Mouse (Mus musculus) CD4-positive, CD25-positive, alpha-beta regulatory T cell, adult 9 weeks (primary cell): ENCODE data around the gene Zfp879. TPM values are rescaled to one million over a fixed set of nuclear protein-coding genes. Genes with fewer than 3 reads are reported as not detected.

ENCODE experiments used
- polyA plus RNA-seq: library from polyadenylated mRNA; unstranded; fragments of 100-300 nt; shearing (Covaris generic); gene quantifications from one replicate; pipeline ENCODE4 v1.2.1, GENCODE M21; 2017

Zfp879 gene
- polyA plus RNA-seq = not detected

GRCm38 (mm10) chr11:50841023-50841735 lies at the start of gene Zfp879:
TSS of gene Zfp879 (minus strand) at chr11:50841552.

DNA sequence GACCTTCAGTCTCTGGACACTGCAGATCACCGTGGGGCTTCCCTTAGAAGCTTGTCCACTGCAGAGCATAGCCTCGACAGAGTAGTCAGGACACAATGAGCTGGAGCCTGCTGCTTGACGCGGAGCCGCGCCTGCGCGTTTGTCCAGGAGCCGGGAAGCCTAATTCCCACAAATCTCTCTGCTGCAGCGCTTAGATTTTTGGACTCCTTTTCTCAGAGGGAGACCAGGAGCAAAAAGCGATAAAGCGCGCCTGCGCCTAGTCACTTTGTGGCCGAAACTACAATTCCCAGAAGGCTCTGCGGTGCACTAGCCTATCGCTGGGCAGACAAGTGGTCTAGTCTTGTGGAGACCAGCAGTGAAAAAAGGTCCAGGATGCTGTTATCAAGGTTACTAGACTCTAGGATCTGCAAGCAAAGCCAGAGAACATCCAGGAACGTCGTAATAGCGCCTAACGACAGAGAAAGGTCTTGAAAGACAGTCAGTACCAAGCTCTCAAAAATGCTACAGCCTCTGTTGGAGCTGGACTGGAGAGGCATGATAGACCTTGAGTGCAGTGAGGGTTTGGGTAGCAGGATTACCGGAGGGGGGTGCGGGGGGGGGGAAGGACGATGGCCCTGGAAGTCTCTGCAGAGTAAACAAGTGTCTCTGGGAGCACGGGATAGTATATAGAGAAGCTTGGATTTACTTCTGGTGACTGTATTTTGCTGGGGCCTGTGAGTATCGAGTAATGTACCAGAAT lies 46.2 kb upstream of the Zfp879 start, which contains the start of gene Zfp454:
TSS of gene Zfp454 (minus strand) at position 262 of the 739 bp plus-strand sequence.

DNA sequence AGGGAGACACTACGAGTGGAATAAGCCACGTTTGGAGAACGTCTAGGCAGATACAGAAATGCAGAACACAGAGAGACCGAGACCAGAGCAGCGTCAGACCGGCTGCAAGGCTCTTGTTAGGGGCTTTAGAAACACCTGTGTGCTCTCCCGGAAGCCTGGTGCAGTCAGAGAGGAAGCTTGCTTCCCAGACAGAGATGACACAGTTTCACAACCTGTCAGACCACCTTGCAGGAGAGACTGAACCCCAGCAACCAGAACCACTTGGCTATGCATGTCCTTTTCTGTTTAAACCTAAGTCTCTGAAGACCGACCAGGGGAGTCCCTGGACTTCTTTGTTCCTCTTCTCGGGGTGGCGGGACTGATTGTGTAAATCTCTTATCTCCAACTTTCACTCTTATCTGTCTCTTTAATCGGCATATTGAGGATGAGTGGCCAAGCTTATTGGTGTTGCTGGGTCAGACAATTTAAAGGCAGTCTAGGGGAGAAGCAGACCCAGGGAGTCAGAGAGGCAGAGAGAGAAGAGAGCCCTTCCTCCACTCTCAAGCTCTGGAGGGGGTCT lies 8.9 kb upstream of the Zfp879 start, which contains the start of gene Grm6:
TSS of gene Grm6 (plus strand) at position 509 of the 559 bp plus-strand sequence.

GRCm38 (mm10) chr11:50827010-50827953 lies 14.1 kb downstream of the Zfp879 start, which contains the start of gene Zfp354c:
TSS of gene Zfp354c (minus strand) at chr11:50827724.

Other genes with a start within 250 kb of the Zfp879 start
- not detected for gene Adamts2, start 239.5 kb downstream of the Zfp879 start, polyA plus RNA-seq
- 5.2 TPM for gene Zfp354c, start 13.8 kb downstream of the Zfp879 start, polyA plus RNA-seq
- gene Grm6, start 9.1 kb upstream of the Zfp879 start, polyA plus RNA-seq = 0.14 TPM
- gene Zfp454, start 46.1 kb upstream of the Zfp879 start, polyA plus RNA-seq = not detected
- gene Zfp2, start 74.6 kb upstream of the Zfp879 start, polyA plus RNA-seq = 2.6 TPM
- gene Zfp354b, start 90.1 kb upstream of the Zfp879 start, polyA plus RNA-seq = not detected
- gene 4933414I15Rik, start 102.2 kb upstream of the Zfp879 start, polyA plus RNA-seq = not detected
- gene Prop1, start 112.2 kb upstream of the Zfp879 start, polyA plus RNA-seq = not detected
- gene Olfr1378, start 125.0 kb upstream of the Zfp879 start, polyA plus RNA-seq = not detected
- not detected for gene Olfr1377, start 140.4 kb upstream of the Zfp879 start, polyA plus RNA-seq
- not detected for gene Olfr51, start 162.0 kb upstream of the Zfp879 start, polyA plus RNA-seq
- not detected for gene Olfr54, start 172.7 kb upstream of the Zfp879 start, polyA plus RNA-seq
- not detected for gene Olfr1375, start 206.6 kb upstream of the Zfp879 start, polyA plus RNA-seq
- gene Zfp354a, start 217.7 kb upstream of the Zfp879 start, polyA plus RNA-seq = not detected